ENCODE assay signal across 7 mouse cellular contexts in the genomic region with DNA sequence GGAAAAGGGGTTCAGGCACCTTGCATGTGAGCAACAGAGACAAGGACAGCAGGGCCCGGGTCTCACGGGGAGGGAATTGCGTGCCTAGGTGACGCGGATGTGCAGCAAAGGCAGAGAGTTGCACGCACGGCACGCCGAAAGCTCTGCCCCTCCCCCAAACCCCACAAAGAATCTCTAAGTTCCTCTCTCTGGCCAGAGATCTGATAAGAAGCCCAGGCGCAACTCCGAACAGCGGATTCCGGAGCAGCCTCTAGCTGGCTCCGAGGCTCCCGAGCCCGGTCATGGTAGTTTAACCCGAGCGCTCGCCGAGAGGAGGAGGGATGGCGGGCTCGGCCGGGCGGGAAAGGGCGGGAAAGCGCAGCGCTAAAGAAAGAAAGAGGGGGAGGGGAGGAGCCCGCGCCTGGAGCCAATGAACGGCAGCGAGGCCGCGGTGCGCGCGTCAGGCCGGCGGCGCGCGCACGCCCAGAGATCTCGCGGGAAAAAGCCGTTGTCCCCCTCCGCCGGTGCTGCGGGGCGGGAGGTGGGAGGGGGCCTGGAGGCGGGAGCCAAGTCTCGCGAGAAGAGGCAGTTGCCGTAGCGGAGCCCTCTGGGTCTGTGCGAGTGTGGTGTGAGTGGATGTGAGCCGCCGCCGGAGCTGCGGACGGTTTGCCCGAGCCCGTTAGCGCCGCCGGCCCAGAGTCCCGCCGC. TPM values are rescaled to one million over a fixed set of nuclear protein-coding genes. Genes with fewer than 3 reads are reported as not detected.
DNase-seq lines count a peak whose midpoint lies in the region; ATAC-seq lines count a peak whose summit lies in the region.

A gene (plus strand): TSS at position 212 of the 687 bp plus-strand sequence.

- DNase-seq in adrenal gland, adult 8-10 months, result peak; percentile 92
- peak; percentile 99 for DNase-seq in embryo, embryonic 9.5 days (ENCODE audit: extremely low spot score)
- DNase-seq in gonadal fat pad, adult 2 months (ENCODE audit: low read depth), result no peak
- peak; percentile 96 for DNase-seq in kidney, adult 11 months
- peak; percentile 99 for DNase-seq in limb, embryonic 10.5 days (ENCODE audit: low spot score)
- peak; percentile 91 for DNase-seq in spleen, adult 12 weeks (ENCODE audit: low spot score)

- H3K27ac ChIP-seq in limb, embryonic 10.5 days, result peak within 1 kb of the TSS; percentile 100
- H3K27ac ChIP-seq in midbrain, embryonic 13.5 days, result peak within 1 kb of the TSS; percentile 99

- WGBS in limb, embryonic 10.5 days, result under 1% methylated on average over 67 of the region's 67 CpGs
- WGBS in midbrain, embryonic 13.5 days, result 2% methylated on average over 61 of the region's 67 CpGs

- peaks cover 32% of the 10 kb centered on the region for H3K4me1 ChIP-seq in limb, embryonic 10.5 days
- peaks cover 53% of the 10 kb centered on the region for H3K4me1 ChIP-seq in midbrain, embryonic 13.5 days (replicated peaks)

- peak within 1 kb of the TSS; percentile 80 for H3K4me2 ChIP-seq in midbrain, embryonic 13.5 days (replicated peaks)

- peaks cover 23% of the 10 kb centered on the region for H3K36me3 ChIP-seq in limb, embryonic 10.5 days
- no peaks in the 10 kb centered on the region for H3K36me3 ChIP-seq in midbrain, embryonic 13.5 days

- H3K4me3 ChIP-seq in limb, embryonic 10.5 days, result peak within 1 kb of the TSS; percentile 93
- peak within 1 kb of the TSS; percentile 95 for H3K4me3 ChIP-seq in midbrain, embryonic 13.5 days (replicated peaks)

- peak within 1 kb of the TSS; percentile 97 for H3K9ac ChIP-seq in midbrain, embryonic 13.5 days (replicated peaks)

- H3K9me3 ChIP-seq in limb, embryonic 10.5 days (replicated peaks), result no peaks in the 10 kb centered on the region
- H3K9me3 ChIP-seq in midbrain, embryonic 13.5 days, result no peaks in the 10 kb centered on the region

- no peaks in the 10 kb centered on the region for H3K27me3 ChIP-seq in limb, embryonic 10.5 days (ENCODE audit: low read depth, poor library complexity, severe bottlenecking)
- H3K27me3 ChIP-seq in midbrain, embryonic 13.5 days, result no peaks in the 10 kb centered on the region

- ATAC-seq in midbrain, embryonic 13.5 days, result peak; percentile 97

RNA-seq across cellular contexts. Expression of the gene that starts here (rescaled TPM):
- total RNA-seq in adrenal gland, adult 8-10 months (2022), result 100 to 1,000 TPM in 2 of 4 experiments, 10 to 100 TPM in 2; 93.3 to 127 (median 104) TPM
- 61.3 and 69.8 TPM in 2 replicates for polyA plus RNA-seq in gonadal fat pad, adult 2 months (2012; rRNA removed)
- polyA plus RNA-seq in limb, embryonic 10.5 days (2016; fragmentation: Nextera tagmentation; extraction: Ambion mirVana), result 328 and 383 TPM in 2 replicates
- 267 and 285 TPM in 2 replicates for polyA plus RNA-seq in midbrain, embryonic 13.5 days (2015; fragmentation: Nextera tagmentation; extraction: Ambion mirVana)
